Mouse (Mus musculus) spleen, adult 2 months (tissue): Measurements from ENCODE around the gene Btbd7.

ENCODE experiments used
- CTCF ChIP-seq: fragments of 200-500 bp; IDR thresholded peaks from 2 replicates; pipeline ENCODE4 v1.5.1; 2011; ENCODE audit warnings: mild to moderate bottlenecking, inconsistent platforms; ENCODE audit not compliant: insufficient read depth, insufficient read length, insufficient replicate concordance; ENCODE audit errors: extremely low read depth
- POLR2A ChIP-seq: fragments of 200-500 bp; IDR thresholded peaks from 2 replicates; pipeline ENCODE4 v1.6.1; 2011; ENCODE audit warnings: low read depth, low read length, inconsistent platforms

DNA sequence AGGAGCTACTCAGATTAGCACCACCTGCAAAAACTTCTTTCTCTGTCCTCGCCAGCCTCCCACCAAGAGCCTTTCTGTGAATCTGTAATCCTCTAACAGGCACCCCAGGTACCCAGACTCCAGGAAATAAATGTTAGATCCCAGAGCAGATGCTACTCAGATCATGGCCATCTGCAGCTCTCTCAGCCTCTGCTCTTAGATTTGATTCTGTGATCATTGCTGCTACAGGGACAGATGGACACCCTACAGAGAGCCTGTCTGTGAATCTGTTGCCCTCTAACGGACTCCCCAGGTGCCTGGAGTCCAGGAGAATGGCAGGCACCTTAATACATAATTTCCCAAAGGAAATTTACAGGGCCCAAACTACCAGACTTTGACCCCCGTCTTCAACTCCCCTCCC, 29.9 kb upstream of the Btbd7 start:
- TF ChIP-seq CTCF (no peak), POLR2A (no peak)
